In the genomic region with DNA sequence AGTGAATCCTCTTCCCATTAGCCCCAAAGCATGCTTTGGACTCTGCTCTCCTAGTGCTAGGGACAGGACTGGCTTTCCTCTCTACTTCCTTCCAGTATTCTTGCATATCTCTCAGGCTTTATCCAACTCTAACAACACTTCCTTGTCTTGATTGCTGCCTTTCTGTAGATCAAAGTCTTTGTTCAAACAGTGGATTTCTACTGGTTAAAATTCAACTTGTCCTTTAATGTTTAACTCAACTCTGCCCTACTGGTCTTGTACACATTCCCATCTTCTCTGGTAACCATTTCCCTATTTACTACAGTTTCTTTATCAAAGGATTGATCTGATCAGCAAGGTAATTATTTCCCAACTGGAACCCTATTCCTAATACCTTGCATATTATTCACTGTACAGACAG, we compare ENCODE assay signal across 17 mouse cellular contexts.
DNase-seq lines count a peak whose midpoint lies in the region; ATAC-seq lines count a peak whose summit lies in the region.
"Had no signal": no experiment of that assay in that cellular context is flagged by ENCODE, and none has a peak within 500 bp of the region (broad histone marks: within the 10 kb centered on the region; RNA-seq: fewer than 3 reads in every experiment).

No protein-coding gene starts in this region.

- H3K36me3 ChIP-seq in intestine, embryonic 14.5 days (ENCODE audit: control insufficient read depth, insufficient read depth, low read length), result no peaks in the 10 kb centered on the region
- no peaks in the 10 kb centered on the region for H3K36me3 ChIP-seq in liver, embryonic 11.5 days (ENCODE audit: control insufficient read depth, insufficient read depth, low read length)
- no peaks in the 10 kb centered on the region for H3K36me3 ChIP-seq in stomach, embryonic 14.5 days (ENCODE audit: control insufficient read depth, insufficient read depth, low read length)
- no peaks in the 10 kb centered on the region for H3K36me3 ChIP-seq in heart, embryonic 11.5 days (ENCODE audit: control insufficient read depth, insufficient read depth, low read length)
- H3K36me3 ChIP-seq: embryonic facial prominence, embryonic 13.5 days; heart, embryonic 13.5 days; limb, embryonic 13.5 days had no signal

- ATAC-seq in intestine, embryonic 14.5 days (replicated peaks; ENCODE audit: low FRiP score, low TSS enrichment, low read depth), result peak; percentile 88
- peak; percentile 68 for ATAC-seq in liver, embryonic 11.5 days (replicated peaks; ENCODE audit: low FRiP score)
- peak; percentile 85 for ATAC-seq in stomach, embryonic 14.5 days (ENCODE audit: insufficient number of reproducible peaks, insufficient read depth, low FRiP score, low read depth)
- no peak for ATAC-seq in heart, embryonic 11.5 days (replicated peaks; ENCODE audit: insufficient number of reproducible peaks, low FRiP score, low TSS enrichment)
- ATAC-seq in cerebellum, adult (ENCODE audit: insufficient number of reproducible peaks, low FRiP score, low TSS enrichment), result no peak
- ATAC-seq: forebrain, embryonic 16.5 days had no signal

- no peaks in the 10 kb centered on the region for H3K9me3 ChIP-seq in intestine, embryonic 14.5 days (ENCODE audit: control insufficient read depth, low read length)
- H3K9me3 ChIP-seq in liver, embryonic 11.5 days (ENCODE audit: control insufficient read depth, low read length), result no peaks in the 10 kb centered on the region
- no peaks in the 10 kb centered on the region for H3K9me3 ChIP-seq in stomach, embryonic 14.5 days (ENCODE audit: control insufficient read depth, low read depth, low read length)
- no peaks in the 10 kb centered on the region for H3K9me3 ChIP-seq in heart, embryonic 11.5 days (replicated peaks; ENCODE audit: control insufficient read depth, low read length)
- H3K9me3 ChIP-seq: embryonic facial prominence, embryonic 13.5 days; heart, embryonic 13.5 days; limb, embryonic 13.5 days had no signal

- DNase-seq in intestine, embryonic 14.5 days (ENCODE audit: low spot score), result no peak
- peak; percentile 85 for DNase-seq in kidney, adult 9 months
- no peak for DNase-seq in liver, embryonic 11.5 days (ENCODE audit: low spot score)
- no peak for DNase-seq in spleen, postnatal 14 days (ENCODE audit: low spot score in 2 of 2)
- DNase-seq: adrenal gland, postnatal 36 days; cerebellum, adult 8-10 months; gastrocnemius, adult 2 months; heart, postnatal 4 days; lung, postnatal 10 days; thymus, postnatal 36 days had no signal

- no peak overlapping the region for H3K4me3 ChIP-seq in intestine, embryonic 14.5 days (ENCODE audit: low read depth, low read length)
- H3K4me3 ChIP-seq in liver, embryonic 11.5 days (ENCODE audit: low read depth, low read length), result no peak overlapping the region
- no peak overlapping the region for H3K4me3 ChIP-seq in stomach, embryonic 14.5 days (ENCODE audit: low read depth, low read length)
- no peak overlapping the region for H3K4me3 ChIP-seq in heart, embryonic 11.5 days (ENCODE audit: low read depth, low read length)
- H3K4me3 ChIP-seq: embryonic facial prominence, embryonic 13.5 days; gastrocnemius, adult 2 months; heart, embryonic 13.5 days; limb, embryonic 13.5 days had no signal

- no peaks in the 10 kb centered on the region for H3K27me3 ChIP-seq in intestine, embryonic 14.5 days (replicated peaks; ENCODE audit: control insufficient read depth, insufficient read depth, low read length)
- no peaks in the 10 kb centered on the region for H3K27me3 ChIP-seq in liver, embryonic 11.5 days (replicated peaks; ENCODE audit: control insufficient read depth, insufficient read depth, low read length)
- H3K27me3 ChIP-seq in stomach, embryonic 14.5 days (ENCODE audit: control insufficient read depth, insufficient read depth, low read length), result no peaks in the 10 kb centered on the region
- H3K27me3 ChIP-seq in heart, embryonic 11.5 days (ENCODE audit: control insufficient read depth, insufficient read depth, low read length), result no peaks in the 10 kb centered on the region
- H3K27me3 ChIP-seq: embryonic facial prominence, embryonic 13.5 days; heart, embryonic 13.5 days; limb, embryonic 13.5 days had no signal

- H3K4me1 ChIP-seq in intestine, embryonic 14.5 days (replicated peaks; ENCODE audit: control insufficient read depth, insufficient read depth, low read length), result no peaks in the 10 kb centered on the region
- H3K4me1 ChIP-seq in liver, embryonic 11.5 days (replicated peaks; ENCODE audit: control insufficient read depth, insufficient read depth, low read length), result no peaks in the 10 kb centered on the region
- no peaks in the 10 kb centered on the region for H3K4me1 ChIP-seq in stomach, embryonic 14.5 days (ENCODE audit: control insufficient read depth, insufficient read depth, low read length)
- H3K4me1 ChIP-seq in heart, embryonic 11.5 days (ENCODE audit: control insufficient read depth, insufficient read depth, low read length), result no peaks in the 10 kb centered on the region
- H3K4me1 ChIP-seq: embryonic facial prominence, embryonic 13.5 days; heart, embryonic 13.5 days; limb, embryonic 13.5 days had no signal

- no peak overlapping the region for H3K9ac ChIP-seq in intestine, embryonic 14.5 days (ENCODE audit: low read length)
- H3K9ac ChIP-seq in liver, embryonic 11.5 days (ENCODE audit: low read depth, low read length), result no peak overlapping the region
- no peak overlapping the region for H3K9ac ChIP-seq in stomach, embryonic 14.5 days (replicated peaks; ENCODE audit: low read depth, low read length)
- H3K9ac ChIP-seq in heart, embryonic 11.5 days (ENCODE audit: low read depth, low read length), result no peak overlapping the region
- H3K9ac ChIP-seq: embryonic facial prominence, embryonic 13.5 days; heart, embryonic 13.5 days; limb, embryonic 13.5 days had no signal

- H3K4me2 ChIP-seq in intestine, embryonic 14.5 days (ENCODE audit: low read length), result no peak overlapping the region
- no peak overlapping the region for H3K4me2 ChIP-seq in liver, embryonic 11.5 days
- no peak overlapping the region for H3K4me2 ChIP-seq in stomach, embryonic 14.5 days (replicated peaks; ENCODE audit: low read depth, low read length)
- no peak overlapping the region for H3K4me2 ChIP-seq in heart, embryonic 11.5 days
- H3K4me2 ChIP-seq: embryonic facial prominence, embryonic 13.5 days; heart, embryonic 13.5 days; limb, embryonic 13.5 days had no signal

- no peak overlapping the region for H3K27ac ChIP-seq in intestine, embryonic 14.5 days (ENCODE audit: low read depth)
- no peak overlapping the region for H3K27ac ChIP-seq in liver, embryonic 11.5 days (ENCODE audit: low read depth, low read length)
- no peak overlapping the region for H3K27ac ChIP-seq in stomach, embryonic 14.5 days (ENCODE audit: low read length)
- H3K27ac ChIP-seq in heart, embryonic 11.5 days (ENCODE audit: low read depth, low read length), result no peak overlapping the region
- H3K27ac ChIP-seq: embryonic facial prominence, embryonic 13.5 days; gastrocnemius, adult 2 months; heart, embryonic 13.5 days; limb, embryonic 13.5 days had no signal

Comparison
In these comparisons a context has a peak if more than half of its experiments do, and no peak if none do; other contexts are left out.
1. ATAC-seq: peak in intestine, embryonic 14.5 days (single experiment), liver, embryonic 11.5 days (single experiment) and stomach, embryonic 14.5 days (single experiment); none in heart, embryonic 11.5 days (single experiment) and cerebellum, adult (single experiment).